Mouse (Mus musculus) liver, postnatal 0 days (tissue): ENCODE data around the gene Krt7.

Experiments
- CTCF ChIP-seq: sonication (generic); IDR thresholded peaks from 2 replicates; pipeline ENCODE4 v1.5.1; 2016; ENCODE audit warnings: antibody characterized with exemption, low read depth
- EP300 ChIP-seq: IDR thresholded peaks from 2 replicates; pipeline ENCODE4 v1.6.1; 2016; ENCODE audit warnings: antibody characterized with exemption, low read depth, mild to moderate bottlenecking

DNA sequence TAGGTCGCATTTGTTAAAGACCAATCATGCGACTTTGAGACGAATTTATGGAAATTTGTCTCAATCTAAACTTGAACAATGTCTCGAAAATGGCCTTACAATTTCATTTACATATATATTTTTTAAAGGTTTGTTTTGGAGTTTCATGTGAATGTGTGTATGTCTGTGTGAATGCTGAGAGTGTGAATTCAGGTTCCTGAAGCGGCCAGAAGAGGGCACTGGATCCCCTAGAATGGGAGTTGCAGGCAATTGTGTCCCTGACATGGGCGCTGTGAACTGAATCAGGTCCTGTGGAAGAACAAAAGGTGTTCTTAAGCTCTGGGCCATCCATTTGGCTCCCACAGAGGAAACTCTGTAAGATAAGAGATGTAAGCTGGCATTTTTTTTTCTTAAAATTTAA, 45.0 kb downstream of the Krt7 start:
- TF ChIP-seq CTCF (peak; percentile 15; the same call in 1 of the 2 replicates), EP300 (no peak)
